Mouse (Mus musculus) CH12.LX (cell line): ENCODE results near the gene Gm27235.

Experiments used
- CHD2 ChIP-seq: IDR thresholded peaks from 2 replicates; pipeline ENCODE4 v1.6.1; 2011; ENCODE audit warnings: low read length, improper control_type of control experiment
- CTCF ChIP-seq, 2 experiments: IDR thresholded peaks in 1 of 2; conservative IDR thresholded peaks in 1 of 2; 2 replicates each; pipeline ENCODE4 v1.5.1; 2011 to 2012; ENCODE audit warnings: low read depth in 2 of 2, low read length in 2 of 2, improper control_type of control experiment in 1 of 2, inconsistent platforms in 1 of 2, mild to moderate bottlenecking in 1 of 2, moderate library complexity in 1 of 2
- E2F4 ChIP-seq: IDR thresholded peaks from 2 replicates; pipeline ENCODE4 v1.6.1; 2011; ENCODE audit warnings: low read depth, low read length, improper control_type of control experiment; ENCODE audit not compliant: insufficient replicate concordance
- POLR2A ChIP-seq: IDR thresholded peaks from 2 replicates; pipeline ENCODE4 v1.6.1; 2011; ENCODE audit warnings: low read depth, mild to moderate bottlenecking, improper control_type of control experiment, low read length
- SMC3 ChIP-seq: IDR thresholded peaks from 2 replicates; pipeline ENCODE4 v1.6.1; 2011; ENCODE audit warnings: low read depth, low read length, improper control_type of control experiment

GRCm38 (mm10) chr9:35756843-35757242 is 33.1 kb downstream of the Gm27235 start:
- TF ChIP-seq E2F4 (no peak), CTCF (conservative IDR thresholded peaks at IDR 0.05 in 1 of 2, IDR thresholded peaks at IDR 0.05 in 1 of 2; ENCODE audit: low read depth in 2 of 2, low read length in 2 of 2) (no peak), CHD2 (no peak), SMC3 (no peak), POLR2A (no peak)
